Mouse (Mus musculus): ENCODE measurements around the gene Zfp853. TPM values are rescaled to one million over a fixed set of nuclear protein-coding genes. Genes with fewer than 3 reads are reported as not detected.

Gene Zfp853
- polyA plus RNA-seq, 1 experiment from 2014 or later, result 0.34 TPM

DNA sequence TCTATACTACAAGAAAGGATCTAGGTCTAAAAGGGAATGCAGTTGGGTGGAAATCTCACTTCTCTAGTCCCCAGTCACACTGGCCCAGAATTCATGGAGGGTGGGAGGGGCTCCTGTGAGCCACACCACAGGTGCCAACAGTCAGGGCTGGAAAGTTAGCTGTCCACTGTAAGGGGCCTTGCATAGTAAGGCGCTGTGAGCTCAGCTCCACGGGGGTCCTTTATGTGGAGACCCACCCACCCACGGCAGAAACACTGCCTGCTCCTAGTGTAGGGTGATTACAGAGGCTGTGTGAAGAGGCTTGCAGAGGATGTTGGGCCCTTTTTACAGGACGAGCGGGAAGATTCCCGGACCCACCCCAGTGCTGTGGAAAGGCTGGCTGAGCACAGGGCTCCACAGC is 41.4 kb downstream of the Zfp853 start:
- peaks cover 73% of the 10 kb centered on the region for H3K36me3 ChIP-seq
- 44% methylated on average over 6 of the region's 6 CpGs for WGBS
- ATAC-seq (ENCODE audit: insufficient number of reproducible peaks, insufficient read depth, low FRiP score, low TSS enrichment, low read depth), result no peak

DNA sequence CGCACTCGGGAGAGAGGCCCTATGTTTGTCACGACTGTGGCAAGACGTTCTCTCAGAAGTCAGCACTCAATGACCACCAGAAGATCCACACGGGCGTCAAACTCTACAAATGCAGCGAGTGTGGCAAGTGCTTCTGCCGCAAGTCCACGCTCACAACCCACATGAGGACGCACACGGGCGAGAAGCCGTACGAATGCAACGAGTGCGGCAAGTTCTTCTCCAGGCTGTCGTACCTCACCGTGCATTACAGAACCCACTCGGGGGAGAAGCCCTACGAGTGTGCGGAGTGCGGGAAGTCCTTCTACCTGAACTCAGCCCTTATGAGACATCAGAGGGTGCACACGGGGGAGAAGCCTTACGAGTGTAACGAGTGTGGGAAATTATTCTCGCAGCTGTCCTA is 48.5 kb downstream of the Zfp853 start:
- Histone ChIP-seq H3K27me3 (no peaks in the 10 kb centered on the region), H3K27ac (no peak overlapping the region), H3K4me3 (no peak overlapping the region), H3K9me3 (no peaks in the 10 kb centered on the region), H3K36me3 (peaks cover 94% of the 10 kb centered on the region), H3K9ac (no peak overlapping the region), H3K4me1 (no peaks in the 10 kb centered on the region), H3K4me2 (no peak overlapping the region)
- no peak for ATAC-seq (ENCODE audit: insufficient number of reproducible peaks, insufficient read depth, low FRiP score, low TSS enrichment, low read depth)
- 97% methylated on average over 26 of the region's 26 CpGs for WGBS

More for the DNA sequence above, 41.4 kb downstream of the Zfp853 start:
- Histone ChIP-seq H3K9me3 (no peaks in the 10 kb centered on the region), H3K27ac (no peak overlapping the region), H3K9ac (no peak overlapping the region), H3K4me2 (no peak overlapping the region), H3K4me3 (no peak overlapping the region), H3K4me1 (peaks cover 23% of the 10 kb centered on the region), H3K27me3 (peaks cover 64% of the 10 kb centered on the region)

Other genes starting within 250 kb of the Zfp853 start
- gene Rnf216, start 180.6 kb downstream of the Zfp853 start, polyA plus RNA-seq (2015; fragmentation: Nextera tagmentation; extraction: Ambion mirVana), result 51.1 and 51.3 TPM in 2 replicates
- 0.06 and 0.36 TPM in 2 replicates for gene Olfr718-ps1, start 146.0 kb downstream of the Zfp853 start, polyA plus RNA-seq (2015; fragmentation: Nextera tagmentation; extraction: Ambion mirVana)
- gene Rbak, start 112.8 kb downstream of the Zfp853 start, polyA plus RNA-seq (2015; fragmentation: Nextera tagmentation; extraction: Ambion mirVana), result 19.0 and 21.2 TPM in 2 replicates
- gene Spdye4b, start 112.6 kb downstream of the Zfp853 start, polyA plus RNA-seq (2015; fragmentation: Nextera tagmentation; extraction: Ambion mirVana), result not detected in 2 replicates
- not detected in 2 replicates for gene Spdye4a, start 66.7 kb downstream of the Zfp853 start, polyA plus RNA-seq (2015; fragmentation: Nextera tagmentation; extraction: Ambion mirVana)
- 23.0 and 24.4 TPM in 2 replicates for gene Zfp12, start 58.5 kb downstream of the Zfp853 start, polyA plus RNA-seq (2015; fragmentation: Nextera tagmentation; extraction: Ambion mirVana)
- gene Zfp316, start 23.6 kb downstream of the Zfp853 start, polyA plus RNA-seq (2015; fragmentation: Nextera tagmentation; extraction: Ambion mirVana), result 4.5 and 4.7 TPM in 2 replicates
- gene E130309D02Rik, start 21.7 kb upstream of the Zfp853 start, polyA plus RNA-seq (2015; fragmentation: Nextera tagmentation; extraction: Ambion mirVana), result 35.6 and 39.9 TPM in 2 replicates
- 79.9 and 84.5 TPM in 2 replicates for gene Zdhhc4, start 35.6 kb upstream of the Zfp853 start, polyA plus RNA-seq (2015; fragmentation: Nextera tagmentation; extraction: Ambion mirVana)
- 0.52 and 1.1 TPM in 2 replicates for gene Grid2ip, start 63.7 kb upstream of the Zfp853 start, polyA plus RNA-seq (2015; fragmentation: Nextera tagmentation; extraction: Ambion mirVana)
- 355 and 381 TPM in 2 replicates for gene Kdelr2, start 110.2 kb upstream of the Zfp853 start, polyA plus RNA-seq (2015; fragmentation: Nextera tagmentation; extraction: Ambion mirVana)
- gene Daglb, start 171.0 kb upstream of the Zfp853 start, polyA plus RNA-seq (2015; fragmentation: Nextera tagmentation; extraction: Ambion mirVana), result 9.7 and 12.4 TPM in 2 replicates
- 439 and 458 TPM in 2 replicates for gene Rac1, start 234.4 kb upstream of the Zfp853 start, polyA plus RNA-seq (2015; fragmentation: Nextera tagmentation; extraction: Ambion mirVana)